Mouse (Mus musculus) kidney, postnatal 0 days (tissue): ENCODE results near the gene Uts2r. TPM values are rescaled to one million over a fixed set of nuclear protein-coding genes. Genes with fewer than 3 reads are reported as not detected.

Source experiments
- ATAC-seq: fragments of 200-750 bp; cut with Nextera tagmentation; replicated peaks from 2 replicates; pipeline ENCODE4 v1.8.0; 2017; ENCODE audit warnings: low read depth, moderate number of reproducible peaks, moderate TSS enrichment, moderate library complexity; ENCODE audit not compliant: low FRiP score
- DNase-seq: peaks from one replicate; pipeline ENCODE4 v3.0.0-alpha.2; 2016; ENCODE audit warnings: low spot score
- H3K27ac ChIP-seq: fragments of 300-500 bp; sonication (generic); 2 replicates; pipeline ENCODE4 v1.5.1; 2014; ENCODE audit warnings: mild to moderate bottlenecking
- H3K27me3 ChIP-seq: fragments of 300-500 bp; sonication (generic); 2 replicates; pipeline ENCODE4 v1.6.1; 2014; ENCODE audit warnings: low read length, mixed read lengths; ENCODE audit not compliant: insufficient read depth
- H3K36me3 ChIP-seq: fragments of 300-500 bp; sonication (generic); 2 replicates; pipeline ENCODE4 v1.6.1; 2014; ENCODE audit warnings: low read length, mixed read lengths; ENCODE audit not compliant: insufficient read depth
- H3K4me1 ChIP-seq: fragments of 300-500 bp; sonication (generic); replicated peaks from 2 replicates; pipeline ENCODE4 v1.6.1; 2014; ENCODE audit warnings: antibody characterized with exemption, low read length, mixed read lengths; ENCODE audit not compliant: insufficient read depth
- H3K4me2 ChIP-seq: fragments of 300-500 bp; sonication (generic); 2 replicates; pipeline ENCODE4 v1.6.1; 2014; ENCODE audit warnings: mild to moderate bottlenecking, low read length, moderate library complexity, mixed read lengths
- H3K4me3 ChIP-seq: fragments of 300-500 bp; sonication (generic); replicated peaks from 2 replicates; pipeline ENCODE4 v1.5.1; 2014; ENCODE audit warnings: low read depth, low read length
- H3K9ac ChIP-seq: fragments of 300-500 bp; sonication (generic); 2 replicates; pipeline ENCODE4 v1.6.1; 2014; ENCODE audit warnings: low read depth, low read length
- H3K9me3 ChIP-seq: fragments of 300-500 bp; sonication (generic); replicated peaks from 2 replicates; pipeline ENCODE4 v1.6.1; 2016; ENCODE audit warnings: low read length, inconsistent platforms, mixed read lengths
- CTCF ChIP-seq: IDR thresholded peaks from 2 replicates; pipeline ENCODE4 v1.5.1; 2016; ENCODE audit warnings: antibody characterized with exemption, low read depth, mild to moderate bottlenecking, moderate library complexity
- WGBS: fragments of 180-500 bp; shearing (Covaris S2); extraction: QIAGEN DNeasy Blood & Tissue Kit; methylation state at CpG from one replicate; pipeline ENCODE4 v1.1.7; 2014; 5-methylcytosine and 5-hydroxymethylcytosine counted together
- polyA plus RNA-seq: library from polyadenylated mRNA; unstranded; fragments of >200 nt; fragmentation: Nextera tagmentation; extraction: Ambion mirVana; gene quantifications from 2 replicates; pipeline ENCODE4 v1.2.1, GENCODE M21; 2015

The Uts2r gene
- polyA plus RNA-seq, 1 experiment from 2014 or later = not detected

GRCm38 (mm10) chr11:121129616-121130015, 30.5 kb upstream of the Uts2r start:
- no peak overlapping the region for H3K27ac ChIP-seq
- no peak overlapping the region for H3K9ac ChIP-seq
- WGBS = 63% methylated on average over 1 of the region's 1 CpGs
- no peaks in the 10 kb centered on the region for H3K4me1 ChIP-seq
- DNase-seq = peak; percentile 29
- no peaks in the 10 kb centered on the region for H3K27me3 ChIP-seq
- no peak for ATAC-seq
- no peak for TF ChIP-seq CTCF
- H3K9me3 ChIP-seq = no peaks in the 10 kb centered on the region
- H3K36me3 ChIP-seq = no peaks in the 10 kb centered on the region
- no peak overlapping the region for H3K4me3 ChIP-seq
- H3K4me2 ChIP-seq = no peak overlapping the region

GRCm38 (mm10) chr11:121134600-121134999, 25.5 kb upstream of the Uts2r start:
- TF ChIP-seq CTCF = no peak
- ATAC-seq (no peak), DNase-seq (peak; percentile 42)
- no peak overlapping the region for H3K4me3 ChIP-seq
- WGBS = 19% methylated on average over 1 of the region's 1 CpGs
- no peaks in the 10 kb centered on the region for H3K4me1 ChIP-seq
- no peak overlapping the region for H3K9ac ChIP-seq
- no peaks in the 10 kb centered on the region for H3K36me3 ChIP-seq
- H3K9me3 ChIP-seq = no peaks in the 10 kb centered on the region
- no peak overlapping the region for H3K27ac ChIP-seq
- no peak overlapping the region for H3K4me2 ChIP-seq
- no peaks in the 10 kb centered on the region for H3K27me3 ChIP-seq

- Histone ChIP-seq H3K4me1 (no peaks in the 10 kb centered on the region), H3K4me2 (no peak overlapping the region), H3K9ac (no peak overlapping the region), H3K4me3 (no peak overlapping the region), H3K36me3 (no peaks in the 10 kb centered on the region), H3K27me3 (no peaks in the 10 kb centered on the region), H3K27ac (no peak overlapping the region), H3K9me3 (no peaks in the 10 kb centered on the region)
- TF ChIP-seq CTCF = no peak
- 77% methylated on average over 5 of the region's 5 CpGs for WGBS
- no peak for DNase-seq
- no peak for ATAC-seq
These were observed 22.4 kb upstream of the Uts2r start for GRCm38 (mm10) chr11:121137682-121138081.

GRCm38 (mm10) chr11:121138732-121139131, 21.3 kb upstream of the Uts2r start:
- Histone ChIP-seq H3K4me1 (no peaks in the 10 kb centered on the region), H3K4me3 (no peak overlapping the region), H3K27me3 (no peaks in the 10 kb centered on the region), H3K4me2 (no peak overlapping the region), H3K27ac (no peak overlapping the region), H3K36me3 (no peaks in the 10 kb centered on the region), H3K9ac (no peak overlapping the region), H3K9me3 (no peaks in the 10 kb centered on the region)
- ATAC-seq (no peak), DNase-seq (peak; percentile 48)
- peak; percentile 51; the same call in 1 of the 2 replicates for TF ChIP-seq CTCF
- WGBS = 49% methylated on average over 6 of the region's 6 CpGs

GRCm38 (mm10) chr11:121143325-121144015, 16.6 kb upstream of the Uts2r start:
- H3K4me2 ChIP-seq = no peak overlapping the region
- H3K9ac ChIP-seq = no peak overlapping the region
- no peaks in the 10 kb centered on the region for H3K9me3 ChIP-seq
- H3K4me3 ChIP-seq = no peak overlapping the region
- TF ChIP-seq CTCF = no peak
- no peak for ATAC-seq
- DNase-seq = no peak
- no peaks in the 10 kb centered on the region for H3K4me1 ChIP-seq
- WGBS = 77% methylated on average over 9 of the region's 9 CpGs
- no peaks in the 10 kb centered on the region for H3K36me3 ChIP-seq
- H3K27ac ChIP-seq = no peak overlapping the region
- H3K27me3 ChIP-seq = no peaks in the 10 kb centered on the region

- 90% methylated on average over 22 of the region's 22 CpGs for WGBS
- no peaks in the 10 kb centered on the region for H3K27me3 ChIP-seq
- no peaks in the 10 kb centered on the region for H3K36me3 ChIP-seq
- DNase-seq = no peak
- no peak within 1 kb of the TSS for H3K4me3 ChIP-seq
- no peaks in the 10 kb centered on the region for H3K9me3 ChIP-seq
- no peak within 1 kb of the TSS for H3K4me2 ChIP-seq
- no peaks in the 10 kb centered on the region for H3K4me1 ChIP-seq
- H3K27ac ChIP-seq = no peak within 1 kb of the TSS
- no peak within 1 kb of the TSS for H3K9ac ChIP-seq
- TF ChIP-seq CTCF = no peak
- no peak for ATAC-seq
These were observed 14.2 kb upstream of the Uts2r start, which contains the start of gene Tex19.1 for GRCm38 (mm10) chr11:121145865-121146264. TSS of gene Tex19.1 (plus strand) at chr11:121146143.

- no peak overlapping the region for H3K4me3 ChIP-seq
- H3K4me2 ChIP-seq = no peak overlapping the region
- H3K9me3 ChIP-seq = no peaks in the 10 kb centered on the region
- ATAC-seq = no peak
- H3K27ac ChIP-seq = no peak overlapping the region
- no peaks in the 10 kb centered on the region for H3K27me3 ChIP-seq
- H3K9ac ChIP-seq = no peak overlapping the region
- no peaks in the 10 kb centered on the region for H3K4me1 ChIP-seq
- no peaks in the 10 kb centered on the region for H3K36me3 ChIP-seq
- no peak for DNase-seq
- WGBS = 79% methylated on average over 3 of the region's 3 CpGs
- peak; percentile 39; the same call in 1 of the 2 replicates for TF ChIP-seq CTCF
These were observed 11.9 kb upstream of the Uts2r start for GRCm38 (mm10) chr11:121148193-121148592.
